Mouse (Mus musculus) MEL (cell line): Measurements from ENCODE around the gene Cwh43. TPM values are rescaled to one million over a fixed set of nuclear protein-coding genes. Genes with fewer than 3 reads are reported as not detected.

Source experiments
- DNase-seq: peaks from one replicate; pipeline ENCODE4 v3.0.0; 2011; ENCODE audit warnings: low read depth, low spot score
- H3K27ac ChIP-seq: 2 replicates; pipeline ENCODE4 v1.5.1; 2012; ENCODE audit warnings: low read depth, mild to moderate bottlenecking, control low read depth, low read length, moderate library complexity; ENCODE audit not compliant: control insufficient read depth
- H3K27me3 ChIP-seq, 2 experiments: fragments of 150-350 bp in 1 of 2; sonication (generic) in 1 of 2; 2 replicates each; pipeline ENCODE4 v1.6.1; 2012; ENCODE audit warnings: low read length in 2 of 2, mild to moderate bottlenecking in 2 of 2, improper control_type of control experiment in 1 of 2, moderate library complexity in 1 of 2; ENCODE audit not compliant: insufficient read depth in 2 of 2, control insufficient read depth in 1 of 2
- H3K36me3 ChIP-seq, 2 experiments: 2 replicates each; pipeline ENCODE4 v1.6.1; 2012 to 2014; ENCODE audit warnings: low read length in 2 of 2, improper control_type of control experiment in 1 of 2, inconsistent platforms in 1 of 2, mild to moderate bottlenecking in 1 of 2; ENCODE audit not compliant: insufficient read depth in 2 of 2, control insufficient read depth in 1 of 2
- H3K4me1 ChIP-seq, 2 experiments: fragments of 150-350 bp in 1 of 2; sonication (generic) in 1 of 2; 2 replicates each; pipeline ENCODE4 v1.6.1; 2012; ENCODE audit warnings: low read length in 2 of 2, improper control_type of control experiment in 1 of 2, mild to moderate bottlenecking in 1 of 2; ENCODE audit not compliant: insufficient read depth in 2 of 2, control insufficient read depth in 1 of 2
- H3K4me3 ChIP-seq, 2 experiments: fragments of 150-350 bp in 1 of 2; sonication (generic) in 1 of 2; 2 replicates each; pipeline ENCODE4 v1.5.1; 2012; ENCODE audit warnings: low read depth in 2 of 2, low read length in 2 of 2, mild to moderate bottlenecking in 2 of 2, moderate library complexity in 2 of 2, control low read depth in 1 of 2, improper control_type of control experiment in 1 of 2; ENCODE audit not compliant: control insufficient read depth in 1 of 2, insufficient read depth in 1 of 2
- H3K79me2 ChIP-seq: 2 replicates; pipeline ENCODE4 v1.6.1; 2012; ENCODE audit warnings: mild to moderate bottlenecking, low read length, moderate library complexity; ENCODE audit not compliant: control insufficient read depth, poor library complexity, insufficient read depth
- H3K9ac ChIP-seq: 2 replicates; pipeline ENCODE4 v1.6.1; 2012; ENCODE audit warnings: low read depth, mild to moderate bottlenecking, control low read depth, low read length, moderate library complexity; ENCODE audit not compliant: control insufficient read depth, poor library complexity, severe bottlenecking
- H3K9me3 ChIP-seq: fragments of 150-350 bp; sonication (generic); replicated peaks from 2 replicates; pipeline ENCODE4 v1.6.1; 2012; ENCODE audit warnings: mild to moderate bottlenecking, low read length, improper control_type of control experiment, moderate library complexity; ENCODE audit not compliant: insufficient read depth
- CHD1 ChIP-seq: IDR thresholded peaks from 2 replicates; pipeline ENCODE4 v1.6.1; 2012; ENCODE audit warnings: low read depth, mild to moderate bottlenecking, inconsistent platforms, low read length, improper control_type of control experiment
- CTCF ChIP-seq, 3 experiments: IDR thresholded peaks in 2 of 3; conservative IDR thresholded peaks in 1 of 3; 2 replicates each; pipeline ENCODE4 v1.5.1; 2011 to 2012; ENCODE audit warnings: low read length in 3 of 3, low read depth in 2 of 3, mild to moderate bottlenecking in 2 of 3, improper control_type of control experiment in 1 of 3, inconsistent platforms in 1 of 3, mixed read lengths in 1 of 3, moderate library complexity in 1 of 3; ENCODE audit not compliant: control insufficient read depth in 1 of 3, insufficient read depth in 1 of 3, poor library complexity in 1 of 3, severe bottlenecking in 1 of 3
- ETS1 ChIP-seq: IDR thresholded peaks from 2 replicates; pipeline ENCODE4 v1.6.1; 2012; ENCODE audit warnings: low read depth, mild to moderate bottlenecking, inconsistent platforms, low read length, improper control_type of control experiment, moderate library complexity
- GATA1 ChIP-seq: IDR thresholded peaks from 2 replicates; pipeline ENCODE4 v1.6.1; 2011; ENCODE audit warnings: low read depth, low read length, improper control_type of control experiment
- JUND ChIP-seq: IDR thresholded peaks from 2 replicates; pipeline ENCODE4 v1.6.1; 2011; ENCODE audit warnings: low read depth, mild to moderate bottlenecking, improper control_type of control experiment, low read length
- KAT2A ChIP-seq: conservative IDR thresholded peaks from 2 replicates; pipeline ENCODE4 v1.6.1; 2012; ENCODE audit warnings: low read depth, low read length, improper control_type of control experiment, inconsistent platforms
- MAX ChIP-seq: IDR thresholded peaks from 2 replicates; pipeline ENCODE4 v1.6.1; 2011; ENCODE audit warnings: low read length, improper control_type of control experiment
- MYC ChIP-seq: IDR thresholded peaks from 2 replicates; pipeline ENCODE4 v1.6.1; 2011; ENCODE audit warnings: low read depth, mild to moderate bottlenecking, low read length, improper control_type of control experiment, moderate library complexity
- POLR2AphosphoS2 ChIP-seq: IDR thresholded peaks from 2 replicates; pipeline ENCODE4 v1.6.1; 2011; ENCODE audit warnings: low read length, improper control_type of control experiment
- RAD21 ChIP-seq: IDR thresholded peaks from 2 replicates; pipeline ENCODE4 v1.6.1; 2011; ENCODE audit warnings: mild to moderate bottlenecking, low read depth, low read length, improper control_type of control experiment
- RCOR1 ChIP-seq: IDR thresholded peaks from 2 replicates; pipeline ENCODE4 v1.6.1; 2012; ENCODE audit warnings: low read depth, mild to moderate bottlenecking, inconsistent platforms, low read length, improper control_type of control experiment
- SIN3A ChIP-seq: IDR thresholded peaks from 2 replicates; pipeline ENCODE4 v1.6.1; 2012; ENCODE audit warnings: low read length, improper control_type of control experiment, inconsistent platforms
- SMC3 ChIP-seq: IDR thresholded peaks from 2 replicates; pipeline ENCODE4 v1.6.1; 2011; ENCODE audit warnings: low read depth, low read length, improper control_type of control experiment
- TCF12 ChIP-seq: IDR thresholded peaks from 2 replicates; pipeline ENCODE4 v1.6.1; 2014; ENCODE audit warnings: low read depth, mild to moderate bottlenecking, inconsistent platforms, low read length, improper control_type of control experiment, moderate library complexity
- USF1 ChIP-seq: IDR thresholded peaks from 2 replicates; pipeline ENCODE4 v1.6.1; 2014; ENCODE audit warnings: low read depth, mild to moderate bottlenecking, inconsistent platforms, low read length, improper control_type of control experiment, moderate library complexity
- USF2 ChIP-seq, 2 experiments: IDR thresholded peaks; 2 replicates each; pipeline ENCODE4 v1.6.1; 2011 to 2012; ENCODE audit warnings: improper control_type of control experiment in 2 of 2, low read length in 2 of 2, borderline replicate concordance in 1 of 2, inconsistent platforms in 1 of 2, low read depth in 1 of 2, mild to moderate bottlenecking in 1 of 2; ENCODE audit not compliant: insufficient read depth in 1 of 2
- ZMIZ1 ChIP-seq: IDR thresholded peaks from 2 replicates; pipeline ENCODE4 v1.6.1; 2012; ENCODE audit warnings: low read depth, mild to moderate bottlenecking, inconsistent platforms, low read length, improper control_type of control experiment, moderate library complexity
- polyA plus RNA-seq, 2 experiments: library from polyadenylated mRNA; stranded (reverse) in 1 of 2; unstranded in 1 of 2; fragments of >175 nt in 1 of 2; fragments of >200 nt in 1 of 2; gene quantifications; 2 replicates each; pipeline versions ENCODE4 v1.2.1 to v1.2.4; 2012; ENCODE audit warnings: low replicate concordance in 2 of 2, low read depth in 1 of 2; ENCODE audit not compliant: insufficient read length in 2 of 2, insufficient read depth in 1 of 2, missing spikeins in 1 of 2
- total RNA-seq: library from RNA; depleted of rRNA; stranded (reverse); fragments of 300-350 nt; gene quantifications from 2 replicates; pipeline ENCODE4 v1.2.3, GENCODE M21; 2012

Cwh43 gene
- total and polyA plus RNA-seq, 3 experiments, result not detected

GRCm38 (mm10) chr5:73383647-73383970, 22.3 kb upstream of the Cwh43 start:
- Histone ChIP-seq H3K9me3 (no peaks in the 10 kb centered on the region), H3K4me3 (no peak overlapping the region), H3K79me2 (no peaks in the 10 kb centered on the region), H3K36me3 (no peaks in the 10 kb centered on the region; a peak in 1 of 4 replicates), H3K27me3 (no peaks in the 10 kb centered on the region), H3K27ac (no peak overlapping the region), H3K4me1 (no peaks in the 10 kb centered on the region), H3K9ac (no peak overlapping the region)
- DNase-seq, result no peak
- TF ChIP-seq RCOR1, result no peak
- TF ChIP-seq SIN3A, result no peak
- no peak for TF ChIP-seq USF1
- TF ChIP-seq KAT2A, result no peak
- no peak for TF ChIP-seq ETS1
- TF ChIP-seq USF2 (IDR thresholded peaks at IDR 0.05; ENCODE audit: borderline replicate concordance in 1 of 2, insufficient read depth in 1 of 2, low read depth in 1 of 2, low read length in 2 of 2), result no peak
- TF ChIP-seq POLR2AphosphoS2, result no peak
- TF ChIP-seq CHD1, result no peak
- TF ChIP-seq CTCF (IDR thresholded peaks at IDR 0.05 in 2 of 3, conservative IDR thresholded peaks at IDR 0.05 in 1 of 3; ENCODE audit: control insufficient read depth in 1 of 3, insufficient read depth in 1 of 3, low read depth in 2 of 3, low read length in 3 of 3, poor library complexity in 1 of 3, severe bottlenecking in 1 of 3), result no peak
- no peak for TF ChIP-seq JUND
- TF ChIP-seq TCF12, result no peak
- TF ChIP-seq, all 39 proteins: peak for 0

- Histone ChIP-seq H3K27ac (no peak overlapping the region), H3K4me3 (no peak overlapping the region), H3K27me3 (peaks cover 0 to 5% of the 10 kb centered on the region in 2 experiments; a peak in 2 of 4 replicates), H3K9me3 (no peaks in the 10 kb centered on the region), H3K36me3 (no peaks in the 10 kb centered on the region), H3K9ac (no peak overlapping the region), H3K79me2 (no peaks in the 10 kb centered on the region), H3K4me1 (no peaks in the 10 kb centered on the region)
- no peak for DNase-seq
- TF ChIP-seq GATA1 (no peak), SMC3 (no peak), ZMIZ1 (no peak), TCF12 (no peak), RAD21 (no peak), MAX (no peak), MYC (no peak)
These were observed 12.8 kb upstream of the Cwh43 start for GRCm38 (mm10) chr5:73393041-73393440.
